Mouse (Mus musculus): ENCODE results near the gene Cep131.

The Cep131 gene

DNA sequence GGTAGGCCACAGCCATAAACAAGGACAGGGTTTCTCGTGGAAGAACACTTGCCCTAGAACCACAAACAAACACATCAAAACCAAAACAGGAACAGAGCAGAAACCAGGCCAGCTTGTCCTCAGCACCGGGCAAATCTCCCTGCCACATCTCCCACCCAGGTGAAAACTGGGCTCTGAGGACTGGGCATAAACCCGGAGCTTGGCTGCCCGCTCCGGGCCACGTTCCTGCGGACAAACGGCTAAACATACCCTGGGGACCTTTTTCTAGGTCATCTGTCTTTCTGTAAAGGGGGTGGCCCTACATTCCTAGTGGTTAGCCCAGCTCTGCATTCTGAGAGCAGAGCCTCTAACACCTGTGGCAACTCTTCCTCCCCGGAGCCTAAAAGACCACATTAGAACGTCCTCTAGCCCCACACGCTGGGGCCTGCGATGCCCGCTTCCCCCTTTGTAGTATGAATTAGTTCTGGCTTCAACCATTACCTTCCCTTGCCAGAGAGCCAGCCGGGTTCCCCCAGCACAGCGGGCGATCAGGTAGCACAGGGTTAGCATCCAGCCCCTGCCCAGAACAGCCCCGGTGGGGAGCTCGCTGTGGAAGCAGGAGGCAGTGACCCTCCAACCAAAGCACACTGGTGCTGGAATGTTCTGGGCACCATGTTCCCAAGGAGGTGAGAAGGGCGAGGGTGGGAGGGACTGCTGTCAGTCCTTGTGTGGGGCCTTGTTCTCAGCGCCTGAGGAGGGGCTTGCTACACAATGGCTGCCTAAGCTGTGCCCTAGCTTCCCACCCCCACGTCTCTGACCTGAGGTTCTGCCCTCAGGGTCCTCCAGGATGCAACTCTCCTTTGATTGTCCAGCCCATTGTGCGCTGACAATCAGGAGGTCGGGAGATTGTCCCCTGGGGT is 66.8 kb downstream of the Cep131 start:
- no peak for DNase-seq

- DNase-seq = no peak
Measured at GRCm38 (mm10) chr11:120017011-120017410, 69.6 kb downstream of the Cep131 start.

- DNase-seq = no peak
Measured at GRCm38 (mm10) chr11:120014758-120015157, 71.9 kb downstream of the Cep131 start.

Measured in lung, adult 18-20 months (tissue).